Mouse (Mus musculus): ENCODE measurements around the gene Zfp758.
"Not testable (repeated sequence)": the region's sequence is repeated elsewhere in the genome, so short reads cannot be mapped to it uniquely, and the experiment has no call there.

- TF ChIP-seq CTCF (IDR thresholded peaks at IDR 0.05; ENCODE audit: control insufficient read depth, insufficient read depth, insufficient read length); MAX (IDR thresholded peaks at IDR 0.05): not testable (repeated sequence)
Observed at GRCm38 (mm10) chr17:22361101-22361781, at the start of gene Zfp758, which contains the start of gene Zfp944.
